Mouse (Mus musculus) embryonic facial prominence, embryonic 14.5 days (tissue): ENCODE results near the gene Nav2. TPM values are rescaled to one million over a fixed set of nuclear protein-coding genes. Genes with fewer than 3 reads are reported as not detected.

Experiments used
- ATAC-seq: fragments of 200-750 bp; cut with Nextera tagmentation; 2 replicates; pipeline ENCODE4 v1.8.0; 2017; ENCODE audit warnings: low read depth, moderate number of reproducible peaks, moderate TSS enrichment
- DNase-seq: peaks from one replicate; pipeline ENCODE4 v3.0.0-alpha.2; 2015; ENCODE audit warnings: low spot score
- H3K27ac ChIP-seq: fragments of 300-500 bp; sonication (generic); replicated peaks from 2 replicates; pipeline ENCODE4 v1.5.1; 2014; ENCODE audit warnings: low read depth, mild to moderate bottlenecking, low read length, moderate library complexity
- H3K27me3 ChIP-seq: fragments of 300-500 bp; sonication (generic); replicated peaks from 2 replicates; pipeline ENCODE4 v1.6.1; 2014; ENCODE audit warnings: low read length; ENCODE audit not compliant: control insufficient read depth, insufficient read depth
- H3K36me3 ChIP-seq: fragments of 300-500 bp; sonication (generic); 2 replicates; pipeline ENCODE4 v1.6.1; 2014; ENCODE audit warnings: low read length, mixed read lengths; ENCODE audit not compliant: control insufficient read depth, insufficient read depth
- H3K4me1 ChIP-seq: fragments of 300-500 bp; sonication (generic); 2 replicates; pipeline ENCODE4 v1.6.1; 2014; ENCODE audit warnings: antibody characterized with exemption, low read length; ENCODE audit not compliant: control insufficient read depth, insufficient read depth
- H3K4me2 ChIP-seq: fragments of 300-500 bp; sonication (generic); 2 replicates; pipeline ENCODE4 v1.6.1; 2014; ENCODE audit warnings: low read depth, mild to moderate bottlenecking, low read length, moderate library complexity, mixed read lengths
- H3K4me3 ChIP-seq: fragments of 300-500 bp; sonication (generic); 2 replicates; pipeline ENCODE4 v1.5.1; 2014; ENCODE audit warnings: low read depth, mild to moderate bottlenecking, low read length
- H3K9ac ChIP-seq: fragments of 300-500 bp; sonication (generic); 2 replicates; pipeline ENCODE4 v1.6.1; 2014; ENCODE audit warnings: low read depth, mild to moderate bottlenecking, low read length, moderate library complexity, mixed read lengths
- H3K9me3 ChIP-seq: fragments of 300-500 bp; sonication (generic); 2 replicates; pipeline ENCODE4 v1.6.1; 2016; ENCODE audit warnings: low read length; ENCODE audit not compliant: control insufficient read depth
- WGBS: fragments of 180-500 bp; shearing (Covaris S2); extraction: QIAGEN DNeasy Blood & Tissue Kit; methylation state at CpG from one replicate; pipeline ENCODE4 v1.1.7; 2014; 5-methylcytosine and 5-hydroxymethylcytosine counted together
- polyA plus RNA-seq: library from polyadenylated mRNA; unstranded; fragments of >200 nt; fragmentation: Nextera tagmentation; extraction: Ambion mirVana; gene quantifications from 2 replicates; pipeline ENCODE4 v1.2.1, GENCODE M21; 2014

Gene Nav2
- polyA plus RNA-seq, 1 experiment from 2014 or later = 13.5 TPM

DNA sequence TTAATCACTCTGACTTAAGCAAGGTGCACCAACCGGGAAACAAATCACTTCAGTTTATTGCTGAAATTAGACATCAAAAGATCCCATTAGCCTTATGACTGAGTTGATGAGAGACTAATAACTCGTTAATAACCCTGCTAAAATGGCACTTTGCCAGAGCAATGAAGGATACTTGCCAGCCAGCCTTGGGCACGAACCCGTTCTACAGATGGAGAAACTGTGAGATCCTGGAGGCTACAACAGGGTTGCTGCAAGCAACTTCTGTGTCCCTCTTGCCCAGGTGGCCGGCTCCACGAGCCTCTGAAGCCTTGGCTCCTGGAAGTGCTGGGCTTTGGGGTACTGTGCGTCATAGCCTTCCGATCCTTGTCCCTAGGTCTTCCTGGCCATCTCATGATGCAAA is 681.1 kb downstream of the Nav2 start:
- ATAC-seq (no peak), DNase-seq (no peak)
- no peak overlapping the region for H3K9ac ChIP-seq
- H3K4me3 ChIP-seq = no peak overlapping the region
- no peaks in the 10 kb centered on the region for H3K4me1 ChIP-seq
- peaks cover 58% of the 10 kb centered on the region for H3K36me3 ChIP-seq
- H3K4me2 ChIP-seq = no peak overlapping the region
- no peaks in the 10 kb centered on the region for H3K9me3 ChIP-seq
- 92% methylated on average over 8 of the region's 8 CpGs for WGBS
- H3K27ac ChIP-seq = no peak overlapping the region
- H3K27me3 ChIP-seq = no peaks in the 10 kb centered on the region

DNA sequence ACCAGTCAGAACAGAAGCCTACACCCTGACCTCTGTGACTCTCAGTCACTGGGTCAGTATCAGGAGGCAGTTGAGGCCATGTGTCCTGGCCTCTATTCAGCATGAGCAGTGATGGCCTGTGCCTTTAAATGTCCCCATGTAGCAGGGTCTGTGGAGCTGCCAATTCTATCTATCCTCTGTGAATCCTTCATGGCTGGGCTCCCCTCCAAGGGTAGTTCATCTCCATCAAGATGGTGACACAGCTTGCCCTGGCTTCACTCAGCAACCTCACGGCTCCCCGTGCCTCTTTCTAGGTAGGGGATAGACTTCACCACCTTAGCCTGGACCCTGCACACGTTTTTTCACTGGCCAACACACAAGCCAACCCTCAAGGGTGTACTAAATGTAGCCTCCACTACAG is 689.3 kb downstream of the Nav2 start:
- 88% methylated on average over 3 of the region's 3 CpGs for WGBS

DNA sequence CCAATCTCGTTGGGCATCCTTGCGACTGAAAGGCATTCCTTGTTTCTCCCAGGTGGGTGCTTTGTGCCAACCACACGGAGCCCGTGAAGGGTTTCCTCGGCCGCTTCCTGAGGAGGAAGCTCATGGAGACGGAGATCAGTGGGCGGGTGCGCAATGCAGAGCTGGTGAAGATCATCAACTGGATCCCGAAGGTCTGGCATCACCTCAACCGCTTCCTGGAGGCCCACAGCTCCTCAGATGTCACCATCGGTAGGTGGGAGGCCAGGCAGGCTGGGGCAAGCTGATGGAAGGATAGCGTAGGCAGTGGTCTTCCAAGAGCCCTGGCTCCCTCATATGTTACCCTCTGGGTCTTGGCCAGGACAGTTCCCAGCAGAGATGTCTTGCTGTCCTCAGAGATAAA is 689.7 kb downstream of the Nav2 start:
- peaks cover 57% of the 10 kb centered on the region for H3K36me3 ChIP-seq
- no peaks in the 10 kb centered on the region for H3K9me3 ChIP-seq
- DNase-seq = no peak

More for the DNA sequence above, 689.3 kb downstream of the Nav2 start:
- no peaks in the 10 kb centered on the region for H3K9me3 ChIP-seq
- DNase-seq (no peak), ATAC-seq (no peak)
- H3K4me2 ChIP-seq = no peak overlapping the region
- H3K4me1 ChIP-seq = no peaks in the 10 kb centered on the region
- no peak overlapping the region for H3K4me3 ChIP-seq
- no peak overlapping the region for H3K27ac ChIP-seq
- no peak overlapping the region for H3K9ac ChIP-seq
- H3K36me3 ChIP-seq = peaks cover 60% of the 10 kb centered on the region
- H3K27me3 ChIP-seq = no peaks in the 10 kb centered on the region

DNA sequence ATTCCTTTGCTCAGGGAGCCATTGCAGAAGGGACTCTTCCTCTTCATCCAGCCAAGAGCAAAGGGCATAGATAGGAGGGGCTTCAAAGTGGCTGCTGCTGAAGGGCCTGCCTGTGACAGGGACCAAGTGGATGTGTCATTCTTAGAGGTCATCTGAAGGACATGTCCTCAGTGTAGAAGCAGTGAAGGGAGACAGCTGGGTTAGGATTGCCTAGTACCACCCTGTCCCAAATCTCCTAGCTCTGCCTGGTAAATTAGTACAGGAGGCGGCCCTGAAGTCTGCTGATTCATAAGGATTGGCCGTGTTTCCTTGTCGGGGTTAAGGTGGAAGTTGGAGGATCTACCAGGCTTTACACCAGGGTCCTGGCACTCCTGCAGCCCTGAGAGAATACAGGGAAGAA is 691.4 kb downstream of the Nav2 start:
- Histone ChIP-seq H3K4me2 (no peak overlapping the region), H3K4me3 (no peak overlapping the region), H3K4me1 (no peaks in the 10 kb centered on the region), H3K36me3 (peaks cover 42% of the 10 kb centered on the region), H3K27ac (no peak overlapping the region), H3K9me3 (no peaks in the 10 kb centered on the region), H3K27me3 (no peaks in the 10 kb centered on the region), H3K9ac (no peak overlapping the region)
- WGBS = 83% methylated on average over 3 of the region's 3 CpGs
- ATAC-seq = no peak
- DNase-seq = no peak

More for the DNA sequence above, 689.7 kb downstream of the Nav2 start:
- Histone ChIP-seq H3K27me3 (no peaks in the 10 kb centered on the region), H3K4me2 (no peak overlapping the region), H3K4me3 (no peak overlapping the region), H3K9ac (no peak overlapping the region), H3K4me1 (no peaks in the 10 kb centered on the region), H3K27ac (no peak overlapping the region)
- WGBS = 88% methylated on average over 13 of the region's 13 CpGs
- no peak for ATAC-seq

DNA sequence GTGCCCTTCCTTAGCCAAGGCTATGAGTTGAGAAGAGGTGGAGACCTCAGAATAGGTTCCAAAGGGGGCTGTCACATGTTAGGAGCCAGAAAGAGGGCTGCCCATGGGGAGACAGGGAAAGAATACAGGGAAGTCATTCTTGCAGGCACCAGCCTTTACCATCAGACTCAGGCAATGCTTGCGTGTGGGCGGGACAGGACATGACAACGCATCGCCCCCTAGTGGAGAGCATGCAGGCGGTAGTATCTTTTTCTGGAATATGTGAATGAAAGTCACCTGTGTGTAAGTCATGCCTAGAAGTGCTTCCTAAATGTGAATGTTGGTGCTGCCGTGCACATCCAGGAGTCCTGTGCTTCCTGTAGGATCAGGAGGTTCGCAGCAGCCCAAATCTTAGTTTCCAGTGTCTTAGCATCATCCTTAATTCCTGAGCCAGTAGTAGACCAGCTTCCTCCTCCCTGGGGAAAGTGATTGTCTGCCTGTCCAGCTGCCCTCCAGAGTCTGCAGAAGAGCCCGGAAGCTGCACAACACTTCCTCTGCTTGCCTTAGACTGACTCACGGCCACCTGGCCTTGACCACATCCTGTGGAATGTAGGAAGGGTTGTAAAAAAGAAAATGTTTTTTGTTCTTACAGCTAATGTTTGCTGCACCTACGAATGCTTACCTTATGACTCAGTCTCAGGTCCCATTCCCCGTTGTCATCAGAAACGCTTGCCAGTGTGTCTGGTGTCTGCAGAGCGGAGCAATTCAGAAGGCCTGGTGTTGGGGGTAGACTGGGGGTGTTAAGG is 692.9 kb downstream of the Nav2 start:
- peaks cover 38% of the 10 kb centered on the region for H3K36me3 ChIP-seq
- peak; percentile 87 for DNase-seq

DNA sequence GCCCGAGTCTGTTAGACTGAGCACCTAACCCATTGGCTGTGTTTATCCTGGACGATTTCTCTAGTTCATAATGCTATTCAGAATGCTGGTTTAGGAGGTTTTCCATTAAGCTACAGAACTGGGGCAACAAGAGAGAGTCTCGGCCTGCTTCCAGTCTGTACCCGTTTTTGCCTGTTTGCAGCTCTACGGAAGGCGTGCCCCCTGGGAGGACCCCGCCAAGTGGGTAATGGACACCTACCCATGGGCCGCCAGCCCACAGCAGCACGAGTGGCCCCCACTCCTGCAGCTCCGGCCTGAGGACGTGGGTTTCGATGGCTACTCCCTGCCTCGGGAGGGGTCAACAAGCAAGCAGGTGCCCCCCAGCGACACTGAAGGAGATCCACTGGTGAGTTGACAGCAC is 695.7 kb downstream of the Nav2 start:
- Histone ChIP-seq H3K36me3 (peaks cover 25% of the 10 kb centered on the region; the same call in 1 of the 2 replicates), H3K27ac (no peak overlapping the region), H3K4me1 (no peaks in the 10 kb centered on the region), H3K27me3 (no peaks in the 10 kb centered on the region), H3K9ac (no peak overlapping the region), H3K4me2 (no peak overlapping the region), H3K4me3 (no peak overlapping the region), H3K9me3 (no peaks in the 10 kb centered on the region)
- DNase-seq = no peak
- ATAC-seq = no peak
- 83% methylated on average over 14 of the region's 14 CpGs for WGBS

More for the DNA sequence above, 692.9 kb downstream of the Nav2 start:
- Histone ChIP-seq H3K4me2 (no peak overlapping the region), H3K27me3 (no peaks in the 10 kb centered on the region), H3K27ac (no peak overlapping the region), H3K4me3 (no peak overlapping the region), H3K9ac (no peak overlapping the region), H3K4me1 (no peaks in the 10 kb centered on the region), H3K9me3 (no peaks in the 10 kb centered on the region)
- WGBS = 50% methylated on average over 13 of the region's 13 CpGs
- peak; percentile 46 for ATAC-seq

DNA sequence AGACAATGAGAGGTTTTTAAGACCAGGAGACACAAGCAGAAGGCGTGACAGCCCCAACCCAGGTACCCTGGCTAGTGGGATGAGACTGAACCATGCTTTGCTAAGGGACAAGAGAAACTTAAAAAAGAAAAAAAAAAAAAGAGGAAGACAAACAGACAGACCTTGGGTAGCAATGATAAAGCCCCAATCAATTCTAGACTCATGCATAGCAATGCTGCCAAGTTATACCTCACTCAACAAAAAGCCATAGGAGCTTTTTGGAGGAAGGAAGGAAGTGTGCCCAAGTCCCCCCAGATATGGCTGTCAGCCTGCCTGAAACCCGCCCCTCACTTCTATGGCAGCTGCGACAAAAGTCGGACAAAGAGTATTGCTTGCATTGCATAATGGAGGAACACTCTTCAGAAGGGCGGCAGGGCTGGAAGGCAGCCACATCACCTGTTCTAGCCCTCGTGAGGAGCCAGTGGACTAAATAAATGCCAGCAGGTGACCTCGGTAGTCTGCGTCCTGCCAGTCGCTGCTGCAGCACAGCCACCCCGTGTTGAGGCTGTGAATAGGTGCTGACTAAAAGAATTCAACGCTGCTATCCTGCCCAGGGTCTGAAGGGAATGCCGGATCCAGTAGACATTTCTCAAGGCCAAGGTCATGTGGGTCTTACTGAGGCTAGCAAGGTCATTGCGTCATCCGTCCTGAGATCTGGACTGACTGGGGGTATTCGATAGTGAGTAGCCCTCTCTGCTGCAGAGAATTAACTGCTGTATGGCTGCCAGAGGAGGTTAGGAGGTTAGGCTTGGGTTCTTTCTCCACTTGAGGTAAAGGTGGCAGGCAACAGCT is 696.7 kb downstream of the Nav2 start:
- no peak overlapping the region for H3K27ac ChIP-seq
- H3K4me1 ChIP-seq = no peaks in the 10 kb centered on the region
- WGBS = 87% methylated on average over 15 of the region's 15 CpGs
- H3K4me3 ChIP-seq = no peak overlapping the region
- H3K9me3 ChIP-seq = no peaks in the 10 kb centered on the region
- H3K36me3 ChIP-seq = peaks cover 19% of the 10 kb centered on the region; the same call in 1 of the 2 replicates
- no peak overlapping the region for H3K4me2 ChIP-seq
- ATAC-seq (no peak), DNase-seq (no peak)
- no peak overlapping the region for H3K9ac ChIP-seq
- no peaks in the 10 kb centered on the region for H3K27me3 ChIP-seq

DNA sequence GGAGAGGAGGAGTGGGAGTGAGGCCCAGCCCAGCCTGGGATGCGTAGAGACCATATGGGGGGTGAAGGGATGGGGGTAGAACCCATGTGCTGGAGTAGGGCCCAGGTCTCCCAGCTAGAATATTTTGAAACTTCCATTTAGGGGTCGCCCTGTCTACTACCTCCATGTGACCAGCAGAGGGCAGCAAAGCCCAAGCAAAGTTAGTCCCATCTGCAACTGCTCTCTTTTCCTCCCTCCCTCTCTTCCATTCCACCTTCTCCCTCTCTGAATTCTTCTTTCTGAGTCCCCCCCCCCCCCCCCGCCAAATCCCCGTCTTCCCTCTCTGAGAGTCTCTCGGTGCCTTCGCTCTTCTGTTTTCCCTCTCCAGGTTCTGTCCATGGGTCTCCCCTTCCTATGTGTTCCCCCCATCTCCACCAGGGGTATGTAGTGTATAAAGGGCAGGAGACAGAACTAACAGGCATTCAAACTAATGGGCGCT is 707.8 kb downstream of the Nav2 start:
- peak; percentile 77 for DNase-seq
- no peak overlapping the region for H3K4me3 ChIP-seq

More for the DNA sequence above, 707.8 kb downstream of the Nav2 start:
- ATAC-seq = peak; percentile 56; the same call in 1 of the 2 replicates
- Histone ChIP-seq H3K27me3 (no peaks in the 10 kb centered on the region; the same call in 1 of the 2 replicates), H3K9me3 (no peaks in the 10 kb centered on the region), H3K4me1 (no peaks in the 10 kb centered on the region), H3K27ac (no peak overlapping the region), H3K9ac (no peak overlapping the region), H3K36me3 (no peaks in the 10 kb centered on the region), H3K4me2 (peak overlapping the region; percentile 39)
- WGBS = 16% methylated on average over 5 of the region's 7 CpGs
